Mouse (Mus musculus) CH12.LX (cell line): ENCODE measurements around the gene Tgfbr3. TPM values are rescaled to one million over a fixed set of nuclear protein-coding genes. Genes with fewer than 3 reads are reported as not detected.
A peak's percentile ranks its signal among the peaks of the same experiment; 100 is the strongest.

Experiments
- DNase-seq: peaks from one replicate; pipeline ENCODE4 v3.0.0-alpha.2; 2013; ENCODE audit errors: extremely low read depth
- H3K27ac ChIP-seq: 2 replicates; pipeline ENCODE4 v1.5.1; 2012; ENCODE audit warnings: low read depth, mild to moderate bottlenecking, control low read depth, moderate library complexity; ENCODE audit not compliant: insufficient read depth
- H3K27me3 ChIP-seq: replicated peaks from 2 replicates; pipeline ENCODE3; 2012; ENCODE audit warnings: inconsistent platforms
- H3K36me3 ChIP-seq, 2 experiments: replicated peaks in 1 of 2; 2 replicates each; pipeline versions ENCODE3 to v1.6.1; 2012; ENCODE audit warnings: inconsistent platforms in 1 of 2, low read length in 1 of 2, mild to moderate bottlenecking in 1 of 2, mixed read lengths in 1 of 2, moderate library complexity in 1 of 2; ENCODE audit not compliant: control insufficient read depth in 1 of 2, insufficient read depth in 1 of 2
- H3K4me1 ChIP-seq, 2 experiments: 2 replicates each; pipeline ENCODE4 v1.6.1; 2012; ENCODE audit warnings: inconsistent platforms in 1 of 2, moderate library complexity in 1 of 2; ENCODE audit not compliant: insufficient read depth in 2 of 2, control insufficient read depth in 1 of 2
- H3K4me2 ChIP-seq: 2 replicates; pipeline ENCODE4 v1.6.1; 2012; ENCODE audit warnings: low read depth, mild to moderate bottlenecking, control low read depth; ENCODE audit not compliant: poor library complexity, insufficient read depth, severe bottlenecking
- H3K4me3 ChIP-seq, 3 experiments: fragments of 150-350 bp in 1 of 3; sonication (generic) in 1 of 3; replicated peaks in 1 of 3; 2 replicates each; pipeline versions ENCODE3 to v1.5.1; 2011 to 2012; ENCODE audit warnings: low read depth in 2 of 3, low read length in 2 of 3, mild to moderate bottlenecking in 2 of 3, moderate library complexity in 2 of 3, control low read depth in 1 of 3, improper control_type of control experiment in 1 of 3, inconsistent platforms in 1 of 3, mixed read lengths in 1 of 3; ENCODE audit not compliant: poor library complexity in 1 of 3
- H3K79me2 ChIP-seq: replicated peaks from 2 replicates; pipeline ENCODE4 v1.6.1; 2012; ENCODE audit warnings: mild to moderate bottlenecking, moderate library complexity; ENCODE audit not compliant: control insufficient read depth, poor library complexity, insufficient read depth, severe bottlenecking; ENCODE audit errors: extremely low read depth
- H3K9ac ChIP-seq: 2 replicates; pipeline ENCODE4 v1.6.1; 2012; ENCODE audit warnings: low read depth, mild to moderate bottlenecking, control low read depth, moderate library complexity; ENCODE audit not compliant: insufficient read depth
- H3K9me3 ChIP-seq: replicated peaks from 2 replicates; pipeline ENCODE3; 2012; ENCODE audit warnings: low read length, inconsistent platforms, mixed read lengths
- E2F4 ChIP-seq: IDR thresholded peaks from 2 replicates; pipeline ENCODE4 v1.6.1; 2011; ENCODE audit warnings: low read depth, low read length, improper control_type of control experiment; ENCODE audit not compliant: insufficient replicate concordance
- EP300 ChIP-seq: IDR thresholded peaks from 2 replicates; pipeline ENCODE4 v1.6.1; 2011; ENCODE audit warnings: low read length, improper control_type of control experiment
- ETS1 ChIP-seq: conservative IDR thresholded peaks from 2 replicates; pipeline ENCODE4 v1.6.1; 2012; ENCODE audit warnings: low read depth, mild to moderate bottlenecking, inconsistent platforms, low read length, improper control_type of control experiment, moderate library complexity
- HCFC1 ChIP-seq: IDR thresholded peaks from 2 replicates; pipeline ENCODE4 v1.6.1; 2012; ENCODE audit warnings: low read depth, mild to moderate bottlenecking, inconsistent platforms, low read length, improper control_type of control experiment
- IRF4 ChIP-seq: IDR thresholded peaks from 2 replicates; pipeline ENCODE4 v1.6.1; 2014; ENCODE audit warnings: low read depth, mild to moderate bottlenecking, inconsistent platforms, low read length, improper control_type of control experiment
- JUN ChIP-seq: IDR thresholded peaks from 2 replicates; pipeline ENCODE4 v1.6.1; 2011; ENCODE audit warnings: low read depth, mild to moderate bottlenecking, low read length, improper control_type of control experiment, moderate library complexity; ENCODE audit not compliant: insufficient read depth
- JUND ChIP-seq: conservative IDR thresholded peaks from 2 replicates; pipeline ENCODE4 v1.6.1; 2011; ENCODE audit warnings: low read depth, low read length, improper control_type of control experiment
- MAFK ChIP-seq: IDR thresholded peaks from 2 replicates; pipeline ENCODE4 v1.6.1; 2011; ENCODE audit warnings: low read length, improper control_type of control experiment; ENCODE audit not compliant: insufficient replicate concordance
- MAX ChIP-seq: IDR thresholded peaks from 2 replicates; pipeline ENCODE4 v1.6.1; 2011; ENCODE audit warnings: low read length, improper control_type of control experiment
- MXI1 ChIP-seq: IDR thresholded peaks from 2 replicates; pipeline ENCODE4 v1.6.1; 2011; ENCODE audit warnings: mild to moderate bottlenecking, low read depth, low read length, improper control_type of control experiment
- POLR2AphosphoS2 ChIP-seq: IDR thresholded peaks from 2 replicates; pipeline ENCODE4 v1.6.1; 2011; ENCODE audit warnings: low read depth, low read length, improper control_type of control experiment
- ZC3H11A ChIP-seq: IDR thresholded peaks from 2 replicates; pipeline ENCODE4 v1.6.1; 2012; ENCODE audit warnings: low read depth, mild to moderate bottlenecking, inconsistent platforms, low read length, improper control_type of control experiment
- dilution Hi-C: fragments of 300-500 bp; cut with MboI; formaldehyde crosslinking; loops from 2 replicates; pipeline ENCODE4 v1.14.3; 2020; ENCODE audit warnings: low sequenced_read_pairs; ENCODE audit not compliant: extremely low pct_unique_long_range_greater_than_20kb, extremely low pct_ligation_motif_present
- in situ Hi-C: fragments of 300-500 bp; cut with MboI; formaldehyde crosslinking; loops from 3 replicates; pipeline ENCODE4 v1.14.3; 2019; ENCODE audit warnings: low sequenced_read_pairs, low pct_ligation_motif_present, low pct_unique_long_range_greater_than_20kb, mixed read lengths
- polyA plus RNA-seq: library from polyadenylated mRNA; unstranded; fragments of >175 nt; gene quantifications from 2 replicates; pipeline ENCODE4 v1.2.1, GENCODE M21; 2012; ENCODE audit warnings: low read depth; ENCODE audit not compliant: insufficient read length
- total RNA-seq, 2 experiments: library from RNA; depleted of rRNA; stranded (reverse); fragments of 300-350 nt in 1 of 2; fragments of >200 nt in 1 of 2; gene quantifications; 2 replicates each; pipeline ENCODE4 v1.2.3; 2012 to 2014

Tgfbr3 gene
- total and polyA plus RNA-seq, 3 experiments, result 0.13 to 0.46 (median 0.30) TPM

- Histone ChIP-seq H3K9me3 (no peaks in the 10 kb centered on the region), H3K4me1 (peaks cover 0 to 2% of the 10 kb centered on the region in 2 experiments; a peak in 2 of 4 replicates), H3K36me3 (no peaks in the 10 kb centered on the region), H3K27ac (no peak overlapping the region), H3K79me2 (no peaks in the 10 kb centered on the region), H3K4me2 (no peak overlapping the region)
- dilution Hi-C loops, result no loop called here
- no peak for DNase-seq
- TF ChIP-seq HCFC1, result no peak
- no peak for TF ChIP-seq MAFK
- TF ChIP-seq IRF4, result no peak
- no peak for TF ChIP-seq ETS1
- TF ChIP-seq, all 38 proteins: peak for 0
- Histone ChIP-seq H3K9ac (no peak overlapping the region), H3K27me3 (no peaks in the 10 kb centered on the region), H3K4me3 (no peak overlapping the region)
- in situ Hi-C loops, result no loop called here
Measured at GRCm38 (mm10) chr5:107266566-107266965, 22.9 kb downstream of the Tgfbr3 start.

GRCm38 (mm10) chr5:107264426-107265360, 24.7 kb downstream of the Tgfbr3 start:
- Histone ChIP-seq H3K27ac (no peak overlapping the region), H3K27me3 (no peaks in the 10 kb centered on the region), H3K4me1 (peaks cover 0 to 2% of the 10 kb centered on the region in 2 experiments; a peak in 2 of 4 replicates), H3K4me3 (peak overlapping the region in 1 of 3 experiments; percentile 39), H3K9me3 (no peaks in the 10 kb centered on the region), H3K36me3 (no peaks in the 10 kb centered on the region), H3K79me2 (no peaks in the 10 kb centered on the region), H3K4me2 (peak overlapping the region; percentile 88), H3K9ac (no peak overlapping the region)
- peak; percentile 76 for TF ChIP-seq IRF4
- TF ChIP-seq JUN, result peak; percentile 17; the same call in 1 of the 2 replicates
- TF ChIP-seq JUND, result peak; percentile 55
- TF ChIP-seq E2F4, result no peak
- TF ChIP-seq MAFK, result 0 out of 2 replicates have a peak, but pooled peaks have one; percentile 39
- TF ChIP-seq EP300, result no peak
- no peak for TF ChIP-seq ZC3H11A
- no peak for DNase-seq
- in situ Hi-C loops (no loop called here), dilution Hi-C loops (no loop called here)

- Histone ChIP-seq H3K79me2 (no peaks in the 10 kb centered on the region), H3K4me3 (no peak overlapping the region), H3K4me1 (peaks cover 0 to 2% of the 10 kb centered on the region in 2 experiments; a peak in 2 of 4 replicates), H3K9me3 (no peaks in the 10 kb centered on the region), H3K9ac (no peak overlapping the region), H3K27ac (no peak overlapping the region), H3K36me3 (no peaks in the 10 kb centered on the region), H3K27me3 (no peaks in the 10 kb centered on the region), H3K4me2 (no peak overlapping the region)
- in situ Hi-C loops, result no loop called here
- no peak for TF ChIP-seq ETS1
- TF ChIP-seq E2F4, result no peak
- no peak for TF ChIP-seq MAX
- no peak for TF ChIP-seq MXI1
- no peak for TF ChIP-seq POLR2AphosphoS2
- no peak for DNase-seq
- dilution Hi-C loops, result no loop called here
Measured at GRCm38 (mm10) chr5:107263836-107264235, 25.6 kb downstream of the Tgfbr3 start.
